Mouse (Mus musculus) urinary bladder, adult 18-20 months (tissue): ENCODE measurements at regions not wholly inside any gene's neighbourhood (a gene's known extent, or its start where the extent isn't known, plus 50 kb on each side); places are given as distances from the start of the nearest gene placed in this dataset.

Experiments used
- DNase-seq, 2 experiments: peaks; one replicate each; pipeline ENCODE4 v3.0.0; 2022; ENCODE audit warnings: low spot score in 2 of 2, mixed read lengths in 2 of 2

DNA sequence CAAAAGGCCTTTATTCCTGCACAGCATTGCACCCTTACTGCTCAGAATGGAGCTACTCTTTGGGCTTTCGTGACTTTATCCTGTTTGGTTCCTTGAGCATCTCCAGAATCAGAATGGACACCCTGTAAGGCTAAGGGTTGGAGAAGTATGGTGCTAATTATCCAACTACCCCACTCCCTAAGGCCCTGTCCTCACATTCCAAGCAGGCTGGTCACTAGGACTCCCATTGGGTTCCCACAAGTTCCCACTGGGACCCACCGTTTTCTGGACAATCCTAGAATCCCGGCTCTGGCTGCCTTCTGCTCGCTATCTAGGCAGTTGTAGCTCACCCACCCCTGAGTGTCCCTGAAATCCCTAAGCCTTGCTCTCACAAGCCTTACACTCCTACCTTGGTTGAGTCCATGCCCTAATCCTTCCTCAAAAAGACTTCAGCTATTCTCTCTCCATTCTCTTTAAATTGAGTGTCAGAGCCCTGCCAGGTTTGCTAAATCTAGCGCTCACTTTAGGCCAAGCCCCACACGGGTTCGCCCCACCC, 146.1 kb downstream of the Efcab1 start:
- DNase-seq: no peak

DNA sequence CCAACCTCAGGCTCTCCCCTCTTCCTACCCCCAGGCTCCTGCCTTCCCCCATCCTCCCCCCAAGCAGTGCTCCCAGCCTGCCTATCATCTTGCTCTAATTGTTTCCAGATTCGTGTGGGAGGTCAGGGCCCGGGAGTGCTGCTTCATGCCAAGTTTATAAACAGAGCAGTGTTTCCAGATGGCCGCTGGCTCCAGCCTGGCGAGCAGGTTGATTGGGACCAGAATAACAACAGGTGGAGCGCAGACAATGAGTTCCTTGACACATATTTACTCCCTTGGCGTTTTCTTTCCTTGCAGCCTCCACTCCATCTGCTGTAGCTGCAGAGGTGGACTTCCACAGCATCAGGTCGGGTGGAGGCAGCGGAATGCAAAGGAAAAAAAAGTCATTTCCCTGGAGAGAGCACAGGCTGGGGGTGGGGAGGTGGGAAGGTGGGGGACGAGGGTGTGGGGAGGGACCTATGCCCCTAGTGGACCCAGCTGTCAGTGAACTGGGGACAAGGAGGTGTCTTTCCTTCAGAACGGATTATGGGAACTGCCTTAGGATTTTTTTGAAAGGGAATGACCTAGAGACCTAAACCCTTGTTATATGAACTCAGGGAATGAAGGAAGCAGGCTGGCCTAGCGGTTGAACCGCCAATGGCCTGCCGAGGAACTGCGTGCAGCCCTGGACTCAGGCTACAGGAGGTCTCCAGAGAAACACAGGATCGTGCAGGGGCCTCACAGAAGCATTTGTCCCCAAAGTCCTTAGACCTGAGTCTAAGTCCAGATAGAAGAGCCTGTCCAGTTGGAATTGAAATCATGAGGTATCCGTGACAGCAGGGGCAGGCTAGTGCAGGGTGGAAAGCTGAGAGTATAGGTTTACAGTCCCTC, 146.8 kb downstream of the Efcab1 start:
- peak; percentile 5 to 31 for DNase-seq

DNA sequence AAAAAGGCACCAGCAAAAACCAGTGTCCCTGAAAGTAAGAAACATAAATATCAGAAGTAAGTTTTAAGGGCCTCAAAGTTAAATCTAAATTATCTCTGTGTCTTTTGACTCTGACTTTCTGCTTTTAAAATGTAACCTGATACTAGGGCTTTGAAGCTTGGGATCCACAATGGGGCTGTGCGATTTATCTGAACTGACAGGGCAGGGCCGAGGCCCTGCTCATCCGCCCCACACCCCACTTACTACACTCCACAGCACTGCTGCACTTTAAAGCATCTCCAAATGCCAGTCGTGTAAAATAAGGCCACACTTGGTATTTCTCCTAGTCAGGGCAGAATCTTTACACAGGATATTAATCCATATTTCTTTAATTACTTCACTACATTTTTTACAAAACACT, 147.4 kb downstream of the Efcab1 start:
- no peak for DNase-seq

DNA sequence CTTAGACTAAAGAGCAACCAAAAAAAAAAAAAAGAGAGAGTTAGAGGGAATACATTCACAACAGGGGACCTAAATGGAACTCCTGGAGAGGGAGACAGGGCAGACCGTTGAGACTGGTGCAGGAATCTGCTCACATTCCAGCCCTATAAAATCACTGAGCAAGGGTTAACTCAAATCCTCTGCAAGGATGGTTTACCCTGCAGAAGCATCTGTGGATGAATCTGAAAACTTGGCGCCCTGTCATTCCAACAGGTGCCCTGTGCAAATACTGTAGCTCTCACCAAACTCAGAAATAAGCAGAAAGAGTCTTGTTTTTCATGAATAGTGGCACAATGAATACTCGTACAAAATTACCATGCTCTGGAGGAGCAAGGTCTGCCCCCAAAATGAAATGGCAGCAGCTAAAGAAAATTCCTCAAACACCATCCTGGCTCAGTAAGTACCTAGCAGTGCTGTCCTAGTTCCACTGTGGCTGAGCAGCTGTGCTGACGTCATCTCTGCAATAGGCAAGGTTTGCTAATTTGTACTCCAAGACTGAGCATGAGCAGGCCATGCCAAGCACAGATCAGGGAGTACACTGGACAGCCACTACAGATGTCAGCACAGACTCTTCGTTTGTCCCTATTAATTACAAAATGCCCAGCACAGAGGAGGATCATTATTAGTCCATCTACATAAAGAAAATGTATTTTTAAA, 148.0 kb downstream of the Efcab1 start:
- no peak for DNase-seq

DNA sequence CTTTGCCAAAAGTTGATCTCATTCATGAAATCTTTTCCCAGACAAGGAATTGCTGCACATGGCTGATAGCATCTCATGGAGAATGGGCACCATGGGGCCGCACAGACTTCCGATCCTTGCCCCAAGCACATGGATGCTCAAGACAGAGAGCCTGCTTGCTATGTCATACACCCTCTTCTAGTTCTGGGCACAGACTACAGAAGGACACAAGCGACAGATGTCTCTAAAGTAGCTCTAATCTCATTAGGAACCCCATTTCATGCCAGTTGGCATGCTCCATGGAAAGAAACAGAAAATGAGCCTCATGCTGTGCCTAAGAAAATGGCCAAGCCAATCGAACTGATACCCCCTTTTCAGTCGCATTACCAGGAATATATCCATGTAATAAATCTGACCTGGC, 149.3 kb downstream of the Efcab1 start:
- DNase-seq: no peak

DNA sequence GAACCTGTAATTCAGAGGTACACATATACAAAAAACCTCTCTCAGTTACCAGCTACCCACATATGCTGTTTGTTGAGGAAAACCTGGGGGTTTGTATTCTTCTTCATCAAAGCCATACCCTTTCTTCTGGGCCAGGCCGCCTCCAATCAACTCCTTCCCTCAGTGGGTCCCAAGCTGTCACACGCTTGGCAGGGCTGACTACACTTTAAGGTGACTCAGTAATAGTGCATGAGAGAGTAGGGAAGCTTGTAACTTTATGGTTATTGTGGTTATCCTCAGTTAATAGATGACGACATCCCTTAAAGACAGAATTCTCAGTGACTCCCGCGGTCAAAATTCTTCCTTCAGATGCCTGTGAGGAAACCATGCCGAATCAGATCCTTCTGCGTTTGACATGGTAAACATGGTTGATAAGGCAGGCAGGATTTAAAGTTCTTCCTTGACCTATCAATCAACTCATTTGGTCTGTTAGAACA, 164.1 kb downstream of the Efcab1 start:
- no peak for DNase-seq

DNA sequence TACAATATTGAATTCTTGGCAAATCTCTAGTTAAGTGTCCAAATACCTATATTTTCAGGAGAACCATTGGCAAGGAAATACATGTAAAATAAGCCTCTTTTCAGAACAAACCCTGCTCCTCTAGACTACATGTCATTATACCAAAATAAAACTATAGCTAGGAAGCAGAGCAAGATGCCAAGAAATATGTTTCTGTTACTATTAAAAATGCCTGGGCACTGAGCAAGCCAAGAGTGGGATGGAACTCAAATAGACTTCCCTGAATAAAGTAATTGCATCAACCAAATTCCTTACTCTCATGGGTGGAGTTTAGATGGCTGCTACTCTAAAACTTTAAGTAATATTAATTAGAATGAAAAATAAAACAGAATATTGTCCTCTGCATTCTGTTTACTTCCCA, 168.0 kb downstream of the Efcab1 start:
- no peak for DNase-seq

DNA sequence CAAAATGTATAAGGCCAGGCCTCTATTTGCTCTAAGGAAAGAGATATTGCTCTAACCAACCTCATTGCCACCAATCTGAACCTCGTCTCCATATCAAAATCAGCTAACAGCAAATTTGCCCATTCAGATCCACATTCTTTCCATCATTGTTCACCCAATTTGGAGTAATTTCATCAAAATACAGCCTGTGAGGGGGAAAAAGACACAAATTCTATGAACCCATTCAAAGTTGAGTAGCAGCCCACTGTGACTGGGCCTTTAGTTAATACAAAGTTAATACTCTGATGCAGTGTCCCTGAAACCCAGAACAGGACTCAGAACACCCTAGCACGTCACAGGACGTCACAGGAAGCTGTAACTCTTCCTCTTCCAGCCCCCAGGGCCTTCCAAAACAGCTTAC, 177.3 kb downstream of the Efcab1 start:
- no peak for DNase-seq

DNA sequence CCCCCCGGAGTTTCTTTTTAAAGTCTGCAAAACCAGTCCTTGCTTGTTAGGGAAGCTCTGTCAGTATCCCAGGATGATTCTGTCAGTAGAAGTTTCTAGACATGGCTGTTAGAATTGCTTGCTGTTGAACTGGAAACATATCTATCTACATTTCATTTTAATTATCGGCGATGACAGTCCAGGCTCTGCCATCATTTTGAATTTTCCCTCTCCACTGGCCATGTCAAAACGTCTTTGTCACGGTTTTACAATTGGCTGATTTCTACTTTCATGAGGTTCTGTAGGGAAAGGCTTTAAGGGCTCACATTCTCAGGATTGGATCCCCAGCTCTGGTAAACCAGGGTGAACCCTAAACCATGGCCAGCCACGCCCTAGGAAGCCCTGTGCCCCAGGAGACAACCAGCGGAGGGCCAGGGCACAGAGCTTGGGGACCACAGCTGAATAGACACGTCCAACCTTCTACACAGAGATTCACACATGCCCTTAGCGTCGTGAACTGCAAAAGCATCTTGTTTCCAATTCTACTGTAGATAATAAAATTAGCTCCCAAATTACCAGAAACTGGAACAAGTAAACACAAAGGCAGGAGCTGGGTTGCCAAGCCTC, 177.8 kb downstream of the Efcab1 start:
- no peak for DNase-seq

DNA sequence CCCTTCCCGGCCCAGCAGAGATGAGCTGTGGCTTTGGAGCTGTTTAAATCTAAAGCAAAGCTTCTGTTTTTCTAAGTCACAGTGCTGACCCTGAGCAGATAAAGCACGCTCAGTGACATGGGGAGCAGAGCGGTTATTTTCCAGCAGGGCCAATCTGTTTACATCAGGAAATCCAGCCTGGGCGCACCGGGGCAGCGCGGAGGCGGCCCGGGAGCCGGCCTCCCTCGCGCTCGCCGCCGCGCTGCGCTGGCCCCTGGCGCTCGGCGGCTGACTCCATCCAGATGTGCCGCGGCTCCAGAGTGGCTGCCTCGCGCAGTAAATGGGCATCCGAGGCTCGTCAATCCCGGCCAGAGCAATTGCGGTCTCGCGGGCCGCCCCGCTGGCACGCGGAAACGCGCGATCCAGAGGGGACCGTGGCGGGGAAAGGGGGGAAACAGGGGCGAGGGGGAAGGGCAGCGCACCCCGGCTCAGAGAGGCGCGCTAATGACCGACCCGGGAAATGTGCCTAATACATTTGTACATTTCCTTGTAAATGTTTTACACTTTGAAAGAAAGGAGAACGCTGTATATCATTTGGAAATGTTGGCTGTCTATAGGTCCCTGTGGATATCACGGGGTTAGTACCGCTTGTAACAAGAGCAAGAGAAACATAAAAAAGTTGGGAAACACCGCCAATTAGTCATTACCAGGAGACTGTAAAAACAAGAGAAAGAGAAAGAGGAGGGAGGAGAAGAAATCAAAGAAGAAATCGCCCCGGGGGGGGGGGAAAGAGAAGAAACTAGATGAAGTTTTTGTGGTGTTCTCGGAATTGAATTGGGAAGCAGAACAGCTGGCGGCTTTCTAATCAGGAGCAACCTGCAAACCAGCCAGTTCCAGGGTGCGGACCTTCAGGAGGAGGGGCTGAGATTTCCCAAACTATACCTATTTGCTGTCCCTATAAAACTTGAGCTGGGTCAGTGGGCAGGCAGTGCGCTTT, 178.6 kb downstream of the Efcab1 start:
- DNase-seq: peak; percentile 38

DNA sequence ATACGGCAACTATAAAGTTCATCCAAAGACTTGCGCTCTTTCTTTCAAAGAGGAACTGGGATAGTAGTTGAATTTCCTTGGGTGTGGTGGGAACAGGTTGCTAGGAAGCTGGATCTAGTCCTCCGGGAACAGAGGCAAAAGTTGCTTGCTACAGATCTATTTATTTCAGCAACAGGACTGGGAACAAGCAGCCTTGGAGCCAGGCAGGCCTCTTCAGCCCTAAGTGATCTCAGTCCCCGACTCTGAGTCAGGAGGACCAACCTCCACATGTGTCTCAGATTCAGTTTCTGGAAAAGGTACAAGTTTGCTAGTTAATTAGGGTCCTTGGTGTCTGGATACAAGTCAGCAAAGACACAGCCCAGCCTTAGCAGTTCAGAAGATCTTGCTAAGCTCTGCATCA, 180.2 kb downstream of the Efcab1 start:
- peak in 1 of 2 experiments; percentile 1 for DNase-seq

DNA sequence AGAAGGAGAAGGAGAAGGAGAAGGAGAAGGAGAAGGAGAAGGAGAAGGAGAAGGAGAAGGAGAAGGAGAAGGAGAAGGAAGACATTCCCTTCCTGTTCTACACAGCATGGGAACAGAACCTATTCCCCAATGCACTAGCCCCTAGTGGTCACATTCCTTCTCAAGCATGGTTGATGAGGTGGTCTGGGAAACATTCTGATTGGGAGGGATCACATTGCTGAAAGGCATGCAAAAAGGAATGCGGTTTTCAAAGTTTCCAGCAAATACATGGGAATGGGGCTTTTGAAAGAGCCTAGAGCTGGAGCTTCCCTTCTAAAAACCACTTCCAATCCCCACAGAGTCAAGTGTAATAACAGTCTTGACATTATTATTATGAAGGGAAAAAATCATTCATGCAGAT, 197.5 kb downstream of the Efcab1 start:
- no peak for DNase-seq

DNA sequence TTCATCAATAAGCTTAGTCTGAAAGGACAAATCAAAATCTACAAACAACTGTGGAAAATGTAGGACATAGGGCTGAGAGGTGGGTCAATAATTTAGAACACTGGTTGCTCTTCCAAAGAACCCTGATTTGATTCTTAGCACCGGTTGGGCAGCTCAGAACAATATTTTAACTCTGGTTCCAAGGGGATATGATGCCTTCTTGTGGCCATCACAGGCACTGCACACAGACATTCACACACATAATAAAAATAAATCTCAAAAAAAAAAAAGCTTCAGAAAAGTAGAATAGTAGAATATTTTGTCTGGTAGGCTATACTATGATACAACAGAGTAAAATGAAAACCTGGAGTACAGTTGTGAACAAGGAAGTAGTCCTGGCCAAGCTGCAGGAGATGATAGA, 200.8 kb downstream of the Efcab1 start:
- DNase-seq: no peak

DNA sequence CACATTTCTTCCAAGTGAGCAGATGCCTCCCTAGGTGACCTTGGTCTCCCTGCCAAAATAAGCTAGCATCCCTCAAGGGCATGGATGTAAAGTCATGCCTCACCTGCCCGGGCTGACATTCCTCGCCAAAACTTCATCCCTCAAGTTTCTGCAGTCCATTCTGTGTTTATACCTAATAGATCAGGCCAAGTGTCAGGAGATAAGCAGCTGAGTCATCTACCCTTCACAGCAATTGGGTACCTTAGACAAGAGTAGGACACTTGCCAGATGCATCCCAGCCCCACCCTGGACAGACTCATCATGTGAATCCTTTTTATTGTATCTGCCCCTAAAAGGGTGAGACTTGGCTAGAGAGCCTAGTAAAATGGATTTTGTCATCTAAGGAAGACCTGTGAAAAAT, 204.1 kb upstream of the Gm21897 start:
- no peak for DNase-seq

DNA sequence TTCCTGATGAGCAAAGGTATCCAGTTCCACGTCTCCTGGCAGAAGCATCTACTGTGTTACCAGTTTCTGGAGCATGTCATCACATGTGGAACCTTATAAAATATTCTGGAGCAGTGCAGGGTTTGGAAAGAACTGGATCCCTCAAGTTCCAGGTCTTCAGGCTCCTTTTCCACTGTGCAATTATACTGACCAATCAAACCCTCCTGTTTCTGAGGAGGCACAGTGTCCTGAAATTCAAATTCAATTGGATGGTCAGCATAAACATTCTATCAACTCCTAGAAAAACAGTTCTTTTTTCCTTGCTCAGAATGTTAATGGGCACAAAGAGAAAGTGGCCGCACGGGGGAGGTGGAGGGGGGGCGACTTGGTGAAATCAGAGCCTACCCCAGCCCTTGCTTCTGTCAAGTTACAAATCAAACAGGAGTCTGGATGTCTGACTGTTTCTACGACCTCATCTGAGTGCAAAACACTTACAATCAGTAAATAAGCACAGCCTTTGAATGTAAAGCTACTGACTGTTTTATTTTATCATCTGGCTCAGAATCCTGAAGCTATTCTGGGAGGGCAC, 203.2 kb upstream of the Gm21897 start:
- no peak for DNase-seq

DNA sequence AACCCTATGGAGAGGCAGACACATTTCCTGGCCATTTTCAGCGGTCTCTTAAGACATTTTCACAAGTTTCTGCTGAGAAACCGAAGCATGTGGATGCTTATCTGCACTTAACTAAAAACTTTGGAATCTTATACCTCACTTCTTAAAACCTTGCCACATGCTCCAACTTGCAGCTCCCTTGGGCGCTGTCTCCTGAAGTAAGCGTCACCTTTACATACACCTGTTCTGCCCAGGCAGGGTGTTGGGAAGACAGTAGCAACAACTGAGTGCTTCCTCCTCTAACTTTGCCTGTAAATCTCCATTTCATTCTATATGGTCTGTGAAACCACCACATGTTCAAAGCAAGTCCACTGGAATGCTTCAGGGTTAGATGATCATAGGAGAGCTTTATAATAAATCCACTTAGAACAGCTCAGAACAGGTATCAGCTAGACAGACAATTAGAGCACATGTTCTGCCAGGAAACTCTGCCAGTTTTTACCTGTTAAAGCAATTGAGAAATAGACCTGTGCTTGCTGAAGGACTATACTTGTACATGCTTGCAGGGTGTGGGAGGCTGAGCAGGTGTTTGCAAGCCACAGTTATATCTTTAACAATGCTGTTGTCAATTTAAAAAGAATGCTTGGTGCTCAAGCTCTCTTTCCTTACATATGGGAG, 202.6 kb upstream of the Gm21897 start:
- DNase-seq: peak in 1 of 2 experiments; percentile 20

DNA sequence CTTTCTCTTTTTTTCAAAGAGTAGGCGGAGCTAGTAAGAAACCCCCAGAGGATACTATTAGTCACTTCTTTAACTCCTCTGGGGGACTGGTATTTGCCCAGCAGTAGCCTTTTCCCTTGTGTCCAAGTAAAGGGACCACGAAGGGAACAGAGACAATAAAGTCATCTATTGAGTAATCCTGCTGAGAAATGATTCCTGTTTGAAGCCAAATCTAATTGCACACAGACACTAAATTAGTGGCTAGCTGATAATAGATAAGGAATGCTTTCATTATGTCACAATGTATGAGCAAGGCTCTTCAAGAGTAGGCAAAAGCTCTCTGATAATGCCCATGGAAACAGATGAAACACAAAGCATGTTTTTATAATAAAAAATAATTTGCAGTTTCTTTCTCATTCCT, 201.9 kb upstream of the Gm21897 start:
- DNase-seq: no peak

DNA sequence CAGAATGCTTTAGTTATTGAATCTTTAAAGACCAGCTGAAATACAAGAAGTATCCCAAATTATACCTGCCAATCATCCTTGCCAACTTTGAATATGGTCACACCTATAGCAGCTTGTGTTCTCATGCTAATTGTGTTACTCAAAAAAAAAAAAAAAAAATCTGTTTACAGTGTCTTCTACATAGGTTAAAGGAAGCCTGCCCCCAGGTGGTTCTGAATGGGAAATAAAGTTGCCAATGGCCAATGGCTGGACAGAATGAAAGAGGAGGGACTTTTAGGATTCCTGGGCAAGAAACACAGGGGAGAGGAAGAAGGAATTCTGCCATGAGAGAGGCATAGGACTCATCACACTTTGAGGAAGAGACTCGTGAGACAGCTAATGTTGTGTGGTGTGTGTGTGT, 197.5 kb upstream of the Gm21897 start:
- peak; percentile 6 to 14 for DNase-seq

DNA sequence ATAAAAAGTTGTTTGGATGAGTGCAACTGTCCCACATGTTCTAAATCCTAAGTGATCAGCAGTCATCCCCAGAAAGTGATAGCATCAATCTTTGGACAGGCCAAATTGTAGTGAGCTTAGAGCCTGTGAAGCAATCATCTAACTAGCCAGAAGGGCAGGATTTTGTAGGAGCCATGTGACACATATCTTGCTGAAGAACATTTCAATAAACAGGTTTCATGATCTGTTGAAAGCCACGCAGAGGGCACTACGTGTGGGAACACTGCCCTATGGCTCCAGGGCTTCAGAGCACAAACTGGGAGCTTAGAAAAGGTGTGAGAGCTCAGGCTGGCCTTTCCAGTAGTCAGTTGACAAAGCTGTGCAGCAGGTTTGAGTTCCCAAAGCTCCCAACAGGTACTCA, 188.3 kb upstream of the Gm21897 start:
- no peak for DNase-seq

DNA sequence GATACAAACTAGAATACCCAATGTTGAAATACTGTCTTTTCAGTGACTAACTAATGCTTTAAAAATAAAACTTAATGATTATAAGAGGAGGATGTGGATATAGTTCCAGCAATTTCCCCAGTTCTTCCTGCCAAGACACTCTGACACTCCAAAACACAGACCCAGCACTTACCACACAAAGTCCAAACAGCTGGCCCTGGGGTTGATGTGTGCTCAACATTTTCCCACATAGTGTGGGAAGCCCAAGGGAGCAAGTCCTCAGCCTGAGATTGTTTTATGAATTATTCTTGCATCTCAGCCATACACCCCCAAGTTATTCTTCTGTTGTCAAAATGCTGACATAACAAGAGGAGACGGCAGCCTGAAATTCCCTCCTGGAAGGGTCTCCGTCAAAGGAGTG, 187.5 kb upstream of the Gm21897 start:
- no peak for DNase-seq
